Mouse (Mus musculus) bone marrow, adult 2 months (tissue): Measurements from ENCODE around the gene Abca3. TPM values are rescaled to one million over a fixed set of nuclear protein-coding genes. Genes with fewer than 3 reads are reported as not detected.

ENCODE experiments used
- H3K27ac ChIP-seq: fragments of 200-500 bp; 2 replicates; pipeline ENCODE4 v1.5.1; 2012; ENCODE audit warnings: low read depth, mild to moderate bottlenecking, control low read depth, inconsistent platforms, low read length; ENCODE audit not compliant: control insufficient read depth, poor library complexity, insufficient read depth
- H3K4me1 ChIP-seq: fragments of 200-500 bp; 2 replicates; pipeline ENCODE4 v1.6.1; 2011; ENCODE audit warnings: low read length; ENCODE audit not compliant: control insufficient read depth, insufficient read depth
- H3K4me3 ChIP-seq: fragments of 200-500 bp; replicated peaks from 2 replicates; pipeline ENCODE3; 2011; ENCODE audit warnings: mild to moderate bottlenecking, low read depth, low read length, control low read depth; ENCODE audit not compliant: control insufficient read depth
- CTCF ChIP-seq: fragments of 200-500 bp; IDR thresholded peaks from 2 replicates; pipeline ENCODE4 v1.5.1; 2011; ENCODE audit warnings: low read length, control low read depth; ENCODE audit not compliant: control insufficient read depth, insufficient read depth
- POLR2A ChIP-seq: fragments of 200-500 bp; IDR thresholded peaks from 2 replicates; pipeline ENCODE4 v1.6.1; 2011; ENCODE audit warnings: low read depth, mild to moderate bottlenecking, control low read depth, low read length, borderline replicate concordance; ENCODE audit not compliant: control insufficient read depth
- WGBS: fragments of 180-500 bp; shearing (Covaris S2); methylation state at CpG from one replicate; pipeline ENCODE4 v1.1.7; 2018; 5-methylcytosine and 5-hydroxymethylcytosine counted together
- polyA plus RNA-seq: library from polyadenylated mRNA; stranded (reverse); fragments of >200 nt; gene quantifications from 2 replicates; pipeline ENCODE4 v1.2.4, GENCODE M21; 2011; ENCODE audit warnings: low replicate concordance; ENCODE audit not compliant: missing spikeins, insufficient read depth, insufficient read length

Abca3 gene
- polyA plus RNA-seq, 1 experiment, result 36.5 TPM

DNA sequence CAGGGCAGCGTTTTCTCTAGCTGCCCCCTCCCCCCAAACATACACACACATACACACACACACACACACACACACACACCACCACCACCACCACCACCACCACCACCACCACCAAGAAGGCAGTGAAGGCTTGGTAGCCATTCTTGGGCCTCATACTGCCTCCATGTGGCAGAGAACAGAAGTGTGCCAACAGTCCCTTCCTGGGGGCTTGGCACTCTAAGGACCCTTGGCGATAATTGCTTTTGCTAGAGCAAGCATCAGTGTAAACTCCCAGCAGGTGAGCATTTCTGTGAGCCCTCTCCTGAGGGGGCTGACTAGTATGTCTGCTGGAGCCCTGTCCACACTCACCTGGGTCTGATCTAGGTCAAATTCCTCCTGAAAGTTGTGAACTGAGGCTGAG, 89.4 kb downstream of the Abca3 start:
- no peak overlapping the region for H3K27ac ChIP-seq
- H3K4me1 ChIP-seq, result no peaks in the 10 kb centered on the region
- TF ChIP-seq CTCF, result peak; percentile 16; the same call in 1 of the 2 replicates
- no peak for TF ChIP-seq POLR2A
- H3K4me3 ChIP-seq, result no peak overlapping the region
- 78% methylated on average over 2 of the region's 2 CpGs for WGBS

DNA sequence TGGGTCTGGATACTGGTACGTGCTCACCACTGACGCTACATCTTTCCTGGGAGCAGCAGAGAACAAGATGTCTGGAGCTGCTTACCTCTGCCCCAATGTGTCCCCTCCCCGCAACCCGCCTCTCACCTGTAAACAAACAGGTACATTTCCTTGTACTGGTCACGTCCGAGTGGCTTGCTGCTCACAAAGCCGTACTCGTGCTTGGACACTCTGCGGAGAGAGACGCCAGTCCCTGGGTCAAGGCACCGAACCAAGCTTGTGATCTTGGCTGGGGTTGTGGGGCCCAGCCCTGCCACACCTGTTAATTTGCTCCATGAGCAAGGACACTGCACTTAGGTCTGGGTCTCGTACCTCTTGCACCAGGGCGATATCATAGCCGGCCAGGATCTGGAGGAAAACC, 90.4 kb downstream of the Abca3 start:
- no peak overlapping the region for H3K27ac ChIP-seq
- 92% methylated on average over 14 of the region's 14 CpGs for WGBS
- H3K4me3 ChIP-seq, result no peak overlapping the region
- no peaks in the 10 kb centered on the region for H3K4me1 ChIP-seq
- no peak for TF ChIP-seq POLR2A
- no peak for TF ChIP-seq CTCF

DNA sequence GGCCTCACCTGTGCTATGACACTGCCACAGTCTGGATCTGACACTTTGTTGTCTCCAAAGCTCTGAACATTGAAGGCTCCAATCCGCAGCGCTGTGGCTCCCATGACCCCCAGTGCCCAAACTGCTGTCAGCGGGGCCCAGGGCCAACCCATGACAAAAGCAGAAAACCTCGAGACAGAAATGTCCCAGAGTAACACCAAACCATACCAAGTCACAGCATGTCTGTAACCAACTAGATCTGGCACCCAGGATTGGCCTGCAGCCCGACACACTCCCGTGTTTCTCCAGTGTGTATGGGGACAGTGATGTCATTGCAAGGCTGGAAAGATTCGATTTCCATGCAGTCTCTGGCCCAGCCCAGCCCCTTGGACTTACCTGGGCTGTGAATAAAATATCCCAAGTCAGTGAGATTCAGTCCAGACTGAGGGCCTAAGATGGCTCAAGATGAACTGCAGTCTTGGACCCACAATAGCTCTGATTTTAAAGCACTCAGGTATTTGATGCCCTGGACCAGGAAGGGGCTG, 90.9 kb downstream of the Abca3 start, which contains the start of gene Dnase1l2:
TSS of gene Dnase1l2 (minus strand) at position 474 of the 524 bp plus-strand sequence.
- Histone ChIP-seq H3K27ac (no peak within 1 kb of the TSS), H3K4me1 (no peaks in the 10 kb centered on the region), H3K4me3 (no peak within 1 kb of the TSS)
- 80% methylated on average over 7 of the region's 7 CpGs for WGBS
- TF ChIP-seq CTCF (no peak), POLR2A (no peak)

DNA sequence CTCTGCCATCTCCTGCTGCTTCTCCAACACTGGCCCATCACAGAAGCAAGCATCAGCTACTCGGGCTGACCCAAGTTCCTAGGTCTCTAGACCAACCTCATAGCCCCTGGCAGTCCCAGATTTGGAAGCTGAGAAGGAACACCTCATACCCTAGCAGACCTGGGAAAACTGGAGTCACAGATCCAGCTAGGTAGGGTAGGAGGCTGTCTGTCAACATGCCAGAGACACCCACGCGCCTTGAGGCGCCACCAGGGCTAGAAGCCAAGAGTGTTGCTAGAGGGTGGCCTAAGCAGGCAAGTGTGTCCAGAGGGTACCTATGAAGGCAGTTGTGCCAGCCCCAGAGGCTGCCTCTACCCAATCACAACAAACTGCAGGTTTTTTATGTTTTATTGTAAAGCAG, 91.7 kb downstream of the Abca3 start:
- WGBS, result 87% methylated on average over 4 of the region's 4 CpGs
- no peak for TF ChIP-seq CTCF
- TF ChIP-seq POLR2A, result no peak
- no peaks in the 10 kb centered on the region for H3K4me1 ChIP-seq
- no peak overlapping the region for H3K27ac ChIP-seq
- H3K4me3 ChIP-seq, result no peak overlapping the region

DNA sequence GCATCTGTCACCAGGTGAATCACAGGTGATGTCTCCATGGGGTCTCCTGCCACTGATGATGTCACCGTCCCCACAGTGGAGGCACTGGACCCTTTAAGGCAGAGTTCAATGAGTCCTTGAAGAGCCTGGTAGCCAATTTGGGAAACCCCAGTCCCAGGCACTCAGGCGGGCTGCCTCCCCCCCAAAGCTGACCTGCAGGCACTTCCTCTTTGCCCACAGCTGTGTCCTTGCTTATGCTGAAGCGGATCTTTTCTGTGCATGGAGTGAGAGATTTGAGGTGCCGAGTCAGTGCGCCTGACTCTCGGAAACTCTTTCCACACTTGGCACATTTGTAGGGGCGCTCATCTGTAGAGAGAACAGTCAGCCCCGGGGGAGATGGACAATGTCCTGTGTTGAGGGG, 94.8 kb downstream of the Abca3 start:
- Histone ChIP-seq H3K4me3 (no peak overlapping the region), H3K4me1 (no peaks in the 10 kb centered on the region), H3K27ac (no peak overlapping the region)
- TF ChIP-seq POLR2A (no peak), CTCF (no peak)
- 53% methylated on average over 8 of the region's 8 CpGs for WGBS

DNA sequence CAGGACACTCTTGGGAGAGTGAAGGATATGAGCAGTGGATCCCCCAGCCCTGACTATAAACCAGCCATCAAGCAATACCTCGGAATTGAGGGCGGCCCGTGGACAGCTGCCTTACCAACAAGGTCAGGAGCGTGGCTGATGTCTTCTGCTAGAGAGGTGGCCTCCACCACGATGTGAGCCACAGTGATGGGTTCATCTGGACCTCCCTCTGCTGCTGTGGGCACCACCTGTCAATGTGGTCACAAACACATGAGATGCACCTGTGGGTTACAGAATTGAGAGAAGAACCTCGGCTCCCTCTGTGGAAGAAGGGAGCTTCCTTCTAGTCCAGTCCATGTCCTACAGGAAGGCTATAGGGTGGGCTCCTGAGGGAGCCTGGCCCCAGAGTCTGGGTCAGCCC, 97.8 kb downstream of the Abca3 start:
- Histone ChIP-seq H3K4me3 (no peak overlapping the region), H3K27ac (no peak overlapping the region), H3K4me1 (no peaks in the 10 kb centered on the region)
- no peak for TF ChIP-seq POLR2A
- TF ChIP-seq CTCF, result no peak
- 83% methylated on average over 6 of the region's 6 CpGs for WGBS

DNA sequence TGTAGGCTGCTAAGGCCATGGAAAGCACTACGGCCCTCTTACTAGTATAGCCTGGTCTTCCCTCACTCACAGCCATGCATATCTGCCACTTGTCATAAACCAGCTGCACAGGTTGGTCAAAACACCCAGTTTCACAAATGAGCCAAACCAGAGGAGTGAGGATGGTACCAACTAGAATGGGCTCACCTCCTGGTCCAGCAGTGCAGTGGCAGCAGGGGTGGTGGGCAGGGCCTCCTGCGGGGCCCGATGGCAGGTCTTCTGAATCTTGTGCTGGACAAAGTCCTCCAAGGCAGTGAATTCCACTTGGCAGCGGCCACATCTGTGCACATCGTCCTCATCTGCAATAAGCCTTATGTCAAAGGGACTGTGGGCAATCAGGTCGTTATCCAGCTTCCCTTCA, 99.5 kb downstream of the Abca3 start:
- WGBS, result 88% methylated on average over 6 of the region's 6 CpGs
- TF ChIP-seq CTCF (no peak), POLR2A (no peak)
- Histone ChIP-seq H3K4me3 (no peak overlapping the region), H3K27ac (no peak overlapping the region), H3K4me1 (no peaks in the 10 kb centered on the region)

DNA sequence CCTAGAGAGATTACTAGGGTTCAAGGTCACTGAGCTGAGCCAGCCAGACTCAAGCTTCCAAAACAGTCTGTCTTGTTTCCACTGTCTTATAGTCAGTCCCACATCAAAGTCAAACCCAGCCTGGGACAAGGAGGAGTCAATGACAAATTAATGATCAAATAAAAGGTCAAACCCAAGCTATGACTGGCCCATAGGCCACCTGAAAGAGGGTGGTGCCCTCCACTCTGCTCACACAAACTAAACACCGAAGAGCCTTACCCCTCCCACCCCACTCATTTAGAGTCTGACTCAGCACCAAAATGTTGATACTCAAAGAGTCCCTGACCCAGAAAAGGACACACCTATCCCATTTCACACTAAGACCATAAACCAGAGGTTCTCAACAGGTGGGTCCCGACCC, 101.6 kb downstream of the Abca3 start:
- whole genome bisulfite sequencing, result 73% methylated on average over 2 of the region's 2 CpGs
- Histone ChIP-seq H3K4me3 (no peak overlapping the region), H3K4me1 (no peaks in the 10 kb centered on the region), H3K27ac (no peak overlapping the region)
- TF ChIP-seq CTCF, result no peak
- no peak for TF ChIP-seq POLR2A

DNA sequence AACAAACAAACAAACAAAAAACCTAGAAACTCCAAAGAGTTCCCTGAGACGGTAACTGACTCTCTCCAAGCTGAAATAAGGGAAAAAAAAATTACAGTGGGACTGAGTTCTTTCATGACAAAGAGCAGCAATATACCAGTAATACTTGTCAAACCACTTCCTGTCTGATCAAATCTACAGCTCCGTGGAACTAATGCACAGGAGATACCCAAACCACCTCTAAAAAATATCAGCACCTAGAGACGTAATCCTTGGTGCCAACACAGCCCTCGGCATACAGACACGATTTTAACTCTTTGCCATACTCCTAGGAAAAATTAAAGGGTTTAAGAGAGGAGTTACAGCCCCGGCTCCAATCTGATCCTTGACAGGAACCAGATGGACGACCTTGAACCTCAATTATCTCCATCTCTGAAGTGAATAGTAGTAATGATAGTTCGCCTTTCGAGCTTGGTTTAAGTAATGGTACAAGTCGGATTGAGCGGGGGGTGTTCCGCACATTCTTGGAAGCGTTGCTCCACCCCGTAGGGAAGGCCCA, 102.5 kb downstream of the Abca3 start:
- peak overlapping the region; percentile 76 for H3K4me3 ChIP-seq
- 1% methylated on average over 14 of the region's 14 CpGs for WGBS
- H3K4me1 ChIP-seq, result no peaks in the 10 kb centered on the region
- TF ChIP-seq POLR2A (no peak), CTCF (no peak)
- H3K27ac ChIP-seq, result peak overlapping the region; percentile 96
